9 mouse cellular contexts compared by ENCODE assay signal in the genomic region with DNA sequence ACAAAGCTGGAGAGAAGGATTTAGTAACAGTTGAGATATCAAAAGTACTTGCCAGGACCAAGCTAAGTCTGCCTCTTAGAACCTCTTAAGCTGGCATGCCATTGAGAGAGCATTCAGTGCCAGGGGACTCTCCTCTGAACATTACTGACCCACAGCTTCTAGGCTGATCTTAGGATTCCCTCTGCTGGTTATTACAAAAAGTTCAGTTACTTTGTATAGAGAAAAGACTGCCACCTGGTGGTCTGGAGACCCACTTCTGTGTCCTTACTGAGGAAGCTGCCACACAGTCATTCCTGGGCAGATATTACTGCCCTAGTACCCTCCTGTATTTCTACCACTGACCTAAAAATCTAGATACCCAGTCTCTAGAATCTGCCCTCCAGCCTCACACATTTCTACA.
DNase-seq lines count a peak whose midpoint lies in the region; ATAC-seq and TF ChIP-seq lines count a peak whose summit lies in the region.
"Had no signal": no experiment of that assay in that cellular context is flagged by ENCODE, and none has a peak within 500 bp of the region (broad histone marks: within the 10 kb centered on the region; RNA-seq: fewer than 3 reads in every experiment).

No protein-coding gene starts in this region.

- H3K27me3 ChIP-seq in cerebellum, adult 2 months (ENCODE audit: control insufficient read depth, insufficient read depth, low read length) = no peaks in the 10 kb centered on the region
- H3K27me3 ChIP-seq in hindbrain, embryonic 12.5 days = no peaks in the 10 kb centered on the region; the same call in 1 of the 2 replicates
- no peaks in the 10 kb centered on the region for H3K27me3 ChIP-seq in lung, embryonic 16.5 days (ENCODE audit: control insufficient read depth, insufficient read depth, low read depth, low read length)
- H3K27me3 ChIP-seq: megakaryocyte, embryonic 14.5 days had no signal

- H3K4me3 ChIP-seq in cerebellum, adult 2 months (replicated peaks; ENCODE audit: insufficient read depth, low read depth, low read length) = no peak overlapping the region
- no peak overlapping the region for H3K4me3 ChIP-seq in hindbrain, embryonic 12.5 days
- H3K4me3 ChIP-seq in lung, embryonic 16.5 days (ENCODE audit: low read length) = no peak overlapping the region

- no peaks in the 10 kb centered on the region for H3K4me1 ChIP-seq in cerebellum, adult 2 months (ENCODE audit: control insufficient read depth, insufficient read depth, low read length)
- 0 out of 2 replicates have a peak, but pooled peaks cover 7% of the 10 kb centered on the region for H3K4me1 ChIP-seq in hindbrain, embryonic 12.5 days
- H3K4me1 ChIP-seq in lung, embryonic 16.5 days (replicated peaks; ENCODE audit: control insufficient read depth, insufficient read depth, low read length) = peaks cover 3% of the 10 kb centered on the region; the same call in 1 of the 2 replicates

- peak; percentile 66 for ATAC-seq in hindbrain, embryonic 12.5 days (ENCODE audit: low FRiP score)
- ATAC-seq in lung, embryonic 16.5 days (ENCODE audit: low read depth) = peak; percentile 87

- no peaks in the 10 kb centered on the region for H3K9me3 ChIP-seq in hindbrain, embryonic 12.5 days (replicated peaks)
- no peaks in the 10 kb centered on the region for H3K9me3 ChIP-seq in lung, embryonic 16.5 days (ENCODE audit: control insufficient read depth, low read length)
- H3K9me3 ChIP-seq: megakaryocyte, embryonic 14.5 days had no signal

- peaks cover 57% of the 10 kb centered on the region for H3K36me3 ChIP-seq in hindbrain, embryonic 12.5 days
- H3K36me3 ChIP-seq in lung, embryonic 16.5 days (ENCODE audit: control insufficient read depth, insufficient read depth, low read length) = peaks cover 10% of the 10 kb centered on the region

- no peak overlapping the region for H3K27ac ChIP-seq in cerebellum, adult 2 months (ENCODE audit: insufficient read depth, low read length)
- H3K27ac ChIP-seq in hindbrain, embryonic 12.5 days = no peak overlapping the region
- H3K27ac ChIP-seq in lung, embryonic 16.5 days (ENCODE audit: low read length) = no peak overlapping the region

- no peak for TF ChIP-seq POLR2A in cerebellum, adult 2 months (IDR thresholded peaks at IDR 0.05; ENCODE audit: borderline replicate concordance, insufficient read depth, low read length)

- no peak overlapping the region for H3K4me2 ChIP-seq in hindbrain, embryonic 12.5 days (replicated peaks)
- H3K4me2 ChIP-seq in lung, embryonic 16.5 days (ENCODE audit: low read depth, low read length) = no peak overlapping the region

- H3K9ac ChIP-seq in hindbrain, embryonic 12.5 days = no peak overlapping the region
- no peak overlapping the region for H3K9ac ChIP-seq in lung, embryonic 16.5 days (ENCODE audit: low read length)

- TF ChIP-seq CTCF in cerebellum, adult 2 months (IDR thresholded peaks at IDR 0.05; ENCODE audit: borderline replicate concordance, insufficient read depth, low read depth, low read length) = peak; percentile 87

- DNase-seq in Muller cell, postnatal 12 days (ENCODE audit: inconsistent ontology term) = peak; percentile 88
- DNase-seq in cerebellum, adult 2 months = peak; percentile 72 to 84
- DNase-seq in frontal cortex, adult 2 months (ENCODE audit: extremely low spot score in 1 of 2, low spot score in 1 of 2) = peak; percentile 63 to 96
- DNase-seq in layer of hippocampus, adult 9-10 months (ENCODE audit: low spot score) = peak; percentile 90
- peak; percentile 79 for DNase-seq in ovary, postnatal 14 days (ENCODE audit: low spot score)
- peak; percentile 79 for DNase-seq in thymus, postnatal 14 days
